Mouse (Mus musculus) erythroblast, embryonic 14.5 days (primary cell): ENCODE data around the gene Rgs7bp.

ENCODE experiments used
- GATA1 ChIP-seq: IDR thresholded peaks from 2 replicates; pipeline ENCODE4 v1.6.1; 2012; ENCODE audit warnings: low read length, inconsistent platforms, mixed read lengths
- TAL1 ChIP-seq: IDR thresholded peaks from 3 replicates; pipeline ENCODE4 v1.6.1; 2012; ENCODE audit warnings: low read length, inconsistent platforms, mixed read lengths

GRCm38 (mm10) chr13:104916106-104916505, 138.6 kb downstream of the Rgs7bp start:
- TF ChIP-seq GATA1 (no peak), TAL1 (no peak)
